Mouse (Mus musculus) erythroblast, adult 5-6 weeks (primary cell): ENCODE data around the gene Xrcc6. TPM values are rescaled to one million over a fixed set of nuclear protein-coding genes. Genes with fewer than 3 reads are reported as not detected.
A peak's percentile ranks its signal among the peaks of the same experiment; 100 is the strongest.

ENCODE experiments used
- ATAC-seq: replicated peaks from 2 replicates; pipeline ENCODE4 v1.8.0; 2016; ENCODE audit warnings: moderate number of reproducible peaks, mild to moderate bottlenecking, moderate TSS enrichment, inconsistent platforms; ENCODE audit not compliant: poor library complexity, low FRiP score, severe bottlenecking
- total RNA-seq, 2 experiments: library from RNA; stranded (forward) in 1 of 2; stranded (reverse) in 1 of 2; fragments of 150-400 nt in 1 of 2; fragments of 200-764, 138-1000 nt in 1 of 2; gene quantifications; 2 replicates each; pipeline versions ENCODE4 v1.2.3 to v1.2.4; 2015 to 2017; ENCODE audit warnings: low replicate concordance in 2 of 2

Gene Xrcc6
- total RNA-seq, 2 experiments from 2014 or later: 41.7 to 52.2 TPM

DNA sequence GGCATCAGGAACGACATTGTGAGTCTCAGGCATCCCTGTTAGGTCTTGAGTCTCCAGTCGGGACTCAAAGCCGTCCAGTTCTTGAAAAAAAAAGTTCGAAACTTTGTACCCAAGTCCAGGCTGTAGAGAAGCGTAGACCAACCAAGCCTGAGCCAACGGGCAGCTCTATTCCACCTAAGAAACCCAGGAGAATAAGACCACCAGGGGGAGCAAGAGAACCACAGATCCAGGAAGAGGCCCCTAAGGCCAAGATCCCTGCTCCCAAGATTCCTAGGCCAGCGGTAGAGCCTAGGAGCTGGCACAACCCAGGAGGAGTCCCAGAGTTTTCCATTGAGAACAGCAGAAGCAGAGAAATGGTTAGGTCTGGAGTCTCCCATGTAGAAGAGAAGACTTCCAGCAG, 77.9 kb downstream of the Xrcc6 start:
- peak; percentile 67 for ATAC-seq

DNA sequence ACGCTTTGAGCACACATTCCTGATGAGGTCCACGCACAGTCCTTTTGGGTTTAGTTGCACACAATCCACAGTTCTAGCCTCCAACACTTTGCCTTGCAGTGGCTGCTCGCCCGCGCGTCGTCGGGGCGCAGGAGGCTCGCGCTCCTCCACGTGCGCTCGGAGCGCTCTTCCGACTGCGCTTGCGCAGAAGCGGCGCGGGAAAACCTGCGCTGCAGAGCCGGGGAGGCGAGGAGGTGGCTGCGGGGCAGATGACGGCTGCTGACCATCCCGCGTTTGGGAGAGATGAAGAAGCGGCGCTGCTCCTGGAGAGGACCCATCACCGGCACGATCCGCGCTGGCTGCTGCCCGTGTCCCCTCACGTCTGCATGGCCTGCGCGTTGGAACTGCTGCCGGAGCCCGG, 82.3 kb downstream of the Xrcc6 start, which contains the start of gene Mei1:
Mei1 (plus strand) TSS at position 99 of the 400 bp plus-strand sequence.
- ATAC-seq: no peak

DNA sequence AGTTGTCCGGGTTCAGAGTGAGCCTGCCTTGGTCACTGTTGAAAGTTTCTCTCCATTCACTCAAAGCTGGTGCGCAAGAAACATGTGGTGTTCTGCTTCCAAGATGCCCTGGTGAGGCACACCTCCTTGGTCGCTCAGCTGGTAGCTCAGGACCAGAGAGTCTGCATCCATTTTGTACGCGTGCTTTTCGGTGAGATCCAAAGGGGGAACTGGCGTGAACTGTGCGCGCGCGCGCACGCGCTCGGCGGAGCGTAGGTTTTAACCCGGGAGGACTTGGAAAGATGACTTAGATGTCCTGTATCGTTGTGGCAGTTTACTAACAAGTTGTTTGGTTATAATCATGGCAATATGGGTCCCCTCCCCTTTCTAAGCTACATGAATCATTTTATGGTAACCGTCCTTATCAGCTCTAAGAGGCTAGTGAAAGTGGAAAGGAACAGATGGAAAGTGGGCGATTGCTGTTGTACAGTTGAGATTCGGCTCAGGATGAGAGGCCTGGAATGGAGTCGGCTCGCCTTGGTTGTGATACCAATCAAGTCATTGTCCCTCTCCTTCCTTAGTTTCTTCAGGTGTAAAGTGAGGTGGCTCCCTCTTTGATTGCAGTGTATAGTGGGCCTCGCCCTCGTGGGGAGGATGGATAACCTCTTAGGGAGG, 84.3 kb downstream of the Xrcc6 start:
- no peak for ATAC-seq

GRCm38 (mm10) chr15:82073490-82073889, 85.9 kb downstream of the Xrcc6 start:
- no peak for ATAC-seq

GRCm38 (mm10) chr15:82079883-82080282, 92.2 kb downstream of the Xrcc6 start:
- ATAC-seq: no peak

- peak; percentile 45 for ATAC-seq
These were observed 93.5 kb downstream of the Xrcc6 start for GRCm38 (mm10) chr15:82081161-82081560.

GRCm38 (mm10) chr15:82085606-82086005, 98.0 kb downstream of the Xrcc6 start:
- ATAC-seq: no peak

DNA sequence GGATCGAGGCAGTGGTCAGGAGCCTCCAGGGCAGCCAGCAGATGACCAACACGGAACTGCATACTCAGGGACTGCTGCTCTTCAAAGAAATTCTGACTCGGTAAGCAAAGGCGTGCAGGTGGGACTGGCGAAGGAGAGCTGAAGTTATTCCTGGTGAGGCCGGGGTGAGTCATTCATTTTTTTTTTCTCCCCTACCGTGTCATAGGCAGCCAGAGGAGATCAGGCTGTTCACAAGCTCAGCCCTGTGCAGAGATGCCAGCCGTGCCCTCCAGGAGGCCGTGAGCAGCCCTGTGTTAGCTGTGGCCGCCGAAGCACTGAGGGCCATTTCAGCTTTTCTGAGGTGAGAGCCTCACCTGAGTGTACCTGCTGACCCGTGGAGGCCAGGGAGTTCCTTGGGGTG, 98.5 kb downstream of the Xrcc6 start:
- no peak for ATAC-seq

- ATAC-seq: no peak
These were observed 99.6 kb downstream of the Xrcc6 start for GRCm38 (mm10) chr15:82087266-82087665.

Other genes with a start within 250 kb of the Xrcc6 start
- 2.5 and 3.1 TPM in 2 replicates for gene Zc3h7b, start 242.8 kb upstream of the Xrcc6 start, total RNA-seq (2015; ENCODE audit: low replicate concordance)
- 2.0 and 4.2 TPM in 2 replicates for gene Zc3h7b, start 242.8 kb upstream of the Xrcc6 start, total RNA-seq (2017; ENCODE audit: low replicate concordance)
- 8.3 and 19.4 TPM in 2 replicates for gene Rangap1, start 242.3 kb upstream of the Xrcc6 start, total RNA-seq (2015; ENCODE audit: low replicate concordance)
- 34.2 and 41.5 TPM in 2 replicates for gene Rangap1, start 242.3 kb upstream of the Xrcc6 start, total RNA-seq (2017; ENCODE audit: low replicate concordance)
- gene Tef, start 185.4 kb upstream of the Xrcc6 start, total RNA-seq (2015; ENCODE audit: low replicate concordance): 0.38 and 2.3 TPM in 2 replicates
- gene Tef, start 185.4 kb upstream of the Xrcc6 start, total RNA-seq (2017; ENCODE audit: low replicate concordance): 0.98 and 2.0 TPM in 2 replicates
- 6.3 and 9.6 TPM in 2 replicates for gene Tob2, start 129.0 kb upstream of the Xrcc6 start, total RNA-seq (2015; ENCODE audit: low replicate concordance)
- gene Tob2, start 129.0 kb upstream of the Xrcc6 start, total RNA-seq (2017; ENCODE audit: low replicate concordance): 5.3 and 7.2 TPM in 2 replicates
- 29.7 and 33.0 TPM in 2 replicates for gene Phf5a, start 115.9 kb upstream of the Xrcc6 start, total RNA-seq (2015; ENCODE audit: low replicate concordance)
- gene Phf5a, start 115.9 kb upstream of the Xrcc6 start, total RNA-seq (2017; ENCODE audit: low replicate concordance): 19.8 and 45.9 TPM in 2 replicates
- 16.3 and 37.8 TPM in 2 replicates for gene Aco2, start 115.5 kb upstream of the Xrcc6 start, total RNA-seq (2015; ENCODE audit: low replicate concordance)
- 29.7 and 59.3 TPM in 2 replicates for gene Aco2, start 115.5 kb upstream of the Xrcc6 start, total RNA-seq (2017; ENCODE audit: low replicate concordance)
- gene Polr3h, start 61.6 kb upstream of the Xrcc6 start, total RNA-seq (2015; ENCODE audit: low replicate concordance): 2.9 and 3.8 TPM in 2 replicates
- 6.3 and 17.7 TPM in 2 replicates for gene Polr3h, start 61.6 kb upstream of the Xrcc6 start, total RNA-seq (2017; ENCODE audit: low replicate concordance)
- not detected in 2 replicates for gene Csdc2, start 51.1 kb upstream of the Xrcc6 start, total RNA-seq (2015; ENCODE audit: low replicate concordance)
- not detected in 2 replicates for gene Csdc2, start 51.1 kb upstream of the Xrcc6 start, total RNA-seq (2017; ENCODE audit: low replicate concordance)
- 2.3 and 20.3 TPM in 2 replicates for gene Pmm1, start 26.9 kb upstream of the Xrcc6 start, total RNA-seq (2015; ENCODE audit: low replicate concordance)
- 3.9 and 9.5 TPM in 2 replicates for gene Pmm1, start 26.9 kb upstream of the Xrcc6 start, total RNA-seq (2017; ENCODE audit: low replicate concordance)
- gene 1700029P11Rik, start 7.3 kb upstream of the Xrcc6 start, total RNA-seq (2015; ENCODE audit: low replicate concordance): not detected in 2 replicates
- not detected in 2 replicates for gene 1700029P11Rik, start 7.3 kb upstream of the Xrcc6 start, total RNA-seq (2017; ENCODE audit: low replicate concordance)
- gene Desi1, start 46.0 kb downstream of the Xrcc6 start, total RNA-seq (2015; ENCODE audit: low replicate concordance): 12.5 and 27.0 TPM in 2 replicates
- 3.6 and 5.0 TPM in 2 replicates for gene Desi1, start 46.0 kb downstream of the Xrcc6 start, total RNA-seq (2017; ENCODE audit: low replicate concordance)
- gene Snu13, start 59.8 kb downstream of the Xrcc6 start, total RNA-seq (2015; ENCODE audit: low replicate concordance): 23.2 and 29.7 TPM in 2 replicates
- 24.5 and 44.7 TPM in 2 replicates for gene Snu13, start 59.8 kb downstream of the Xrcc6 start, total RNA-seq (2017; ENCODE audit: low replicate concordance)
- gene 4930407I10Rik, start 71.3 kb downstream of the Xrcc6 start, total RNA-seq (2015; ENCODE audit: low replicate concordance): not detected in 2 replicates
- gene 4930407I10Rik, start 71.3 kb downstream of the Xrcc6 start, total RNA-seq (2017; ENCODE audit: low replicate concordance): not detected in 2 replicates
- not detected in 2 replicates for gene Mei1, start 82.2 kb downstream of the Xrcc6 start, total RNA-seq (2015; ENCODE audit: low replicate concordance)
- not detected in 2 replicates for gene Mei1, start 82.2 kb downstream of the Xrcc6 start, total RNA-seq (2017; ENCODE audit: low replicate concordance)
- gene Ccdc134, start 140.1 kb downstream of the Xrcc6 start, total RNA-seq (2015; ENCODE audit: low replicate concordance): 0.63 TPM in 1 of 2 replicates, not detected in the other
- gene Ccdc134, start 140.1 kb downstream of the Xrcc6 start, total RNA-seq (2017; ENCODE audit: low replicate concordance): 4.1 and 5.0 TPM in 2 replicates
- gene Srebf2, start 159.3 kb downstream of the Xrcc6 start, total RNA-seq (2015; ENCODE audit: low replicate concordance): 9.0 and 12.5 TPM in 2 replicates
- 11.2 and 15.5 TPM in 2 replicates for gene Srebf2, start 159.3 kb downstream of the Xrcc6 start, total RNA-seq (2017; ENCODE audit: low replicate concordance)
- gene Shisa8, start 225.0 kb downstream of the Xrcc6 start, total RNA-seq (2015; ENCODE audit: low replicate concordance): not detected in 2 replicates
- not detected in 2 replicates for gene Shisa8, start 225.0 kb downstream of the Xrcc6 start, total RNA-seq (2017; ENCODE audit: low replicate concordance)
- gene Tnfrsf13c, start 236.5 kb downstream of the Xrcc6 start, total RNA-seq (2015; ENCODE audit: low replicate concordance): 0.84 and 6.3 TPM in 2 replicates
- not detected in 2 replicates for gene Tnfrsf13c, start 236.5 kb downstream of the Xrcc6 start, total RNA-seq (2017; ENCODE audit: low replicate concordance)